Mouse (Mus musculus) G1E (cell line): ENCODE measurements around the gene St5.

Source experiments
- CTCF ChIP-seq: IDR thresholded peaks from 2 replicates; pipeline ENCODE4 v1.5.1; 2012; ENCODE audit warnings: low read depth, low read length, inconsistent platforms, mixed read lengths
- POLR2AphosphoS5 ChIP-seq: IDR thresholded peaks from 2 replicates; pipeline ENCODE4 v1.6.1; 2012; ENCODE audit warnings: low read depth, low read length, inconsistent platforms; ENCODE audit not compliant: insufficient replicate concordance
- TAL1 ChIP-seq: conservative IDR thresholded peaks from 2 replicates; pipeline ENCODE4 v1.6.1; 2012; ENCODE audit warnings: low read depth, low read length, inconsistent platforms, mixed read lengths

- TF ChIP-seq CTCF (no peak), POLR2AphosphoS5 (no peak), TAL1 (no peak)
These were observed 73.3 kb downstream of the St5 start for GRCm38 (mm10) chr7:109629871-109630778.
